ENCODE assay signal across 26 mouse cellular contexts in the genomic region with DNA sequence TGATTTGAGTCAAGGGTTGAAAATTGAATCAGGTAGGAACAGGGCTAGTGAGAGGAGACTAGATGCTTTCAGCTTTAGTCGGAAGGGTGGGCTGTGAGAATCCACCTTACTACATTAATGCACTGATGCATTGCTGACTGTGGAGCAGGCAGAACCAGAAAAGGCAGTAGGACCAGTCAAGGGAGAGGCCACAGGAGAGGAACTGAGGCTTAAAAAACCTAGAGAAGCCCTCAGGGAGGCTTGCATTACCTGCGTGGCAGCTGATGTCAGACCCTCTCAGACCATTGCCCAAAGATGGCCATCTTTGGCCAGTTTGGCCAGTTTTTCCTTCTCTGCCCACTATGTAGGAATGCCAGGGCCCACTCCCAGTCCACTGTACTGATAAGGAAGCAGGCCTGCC.
DNase-seq lines count a peak whose midpoint lies in the region; ATAC-seq and TF ChIP-seq lines count a peak whose summit lies in the region.
"Had no signal": no experiment of that assay in that cellular context is flagged by ENCODE, and none has a peak within 500 bp of the region (broad histone marks: within the 10 kb centered on the region; RNA-seq: fewer than 3 reads in every experiment).

No protein-coding gene starts in this region.

- 0 out of 2 replicates have a peak, but pooled peaks have one; percentile 51 for ATAC-seq in kidney, embryonic 16.5 days (ENCODE audit: low FRiP score, low TSS enrichment)
- ATAC-seq in stomach, embryonic 16.5 days (ENCODE audit: insufficient read depth, low FRiP score): peak; percentile 47; the same call in 1 of the 2 replicates
- ATAC-seq: CD4-positive, CD25-positive, alpha-beta regulatory T cell, adult 4 months; forebrain, embryonic 15.5 days; hindbrain, postnatal 0 days; inflammation-experienced regulatory T-cells, adult 6 months had no signal

- H3K9me3 ChIP-seq in kidney, embryonic 16.5 days (ENCODE audit: low read length): no peaks in the 10 kb centered on the region
- no peaks in the 10 kb centered on the region for H3K9me3 ChIP-seq in stomach, embryonic 16.5 days (replicated peaks; ENCODE audit: control insufficient read depth, low read length)
- H3K9me3 ChIP-seq: forebrain, embryonic 12.5 days; forebrain, embryonic 15.5 days; heart, embryonic 10.5 days; heart, embryonic 13.5 days had no signal

- H3K4me3 ChIP-seq in kidney, embryonic 16.5 days (ENCODE audit: low read length): no peak overlapping the region
- no peak overlapping the region for H3K4me3 ChIP-seq in kidney, adult 2 months (ENCODE audit: insufficient read depth, low read depth, low read length)
- no peak overlapping the region for H3K4me3 ChIP-seq in stomach, embryonic 16.5 days (replicated peaks; ENCODE audit: low read length)
- H3K4me3 ChIP-seq: erythroblast, embryonic 14.5 days; forebrain, embryonic 12.5 days; forebrain, embryonic 15.5 days; heart, adult 2 months; heart, embryonic 10.5 days; heart, embryonic 13.5 days had no signal

- TF ChIP-seq CTCF in kidney, adult 2 months (conservative IDR thresholded peaks at IDR 0.05; ENCODE audit: insufficient read depth, insufficient read length, low read depth, low read length): no peak

- no peaks in the 10 kb centered on the region for H3K27me3 ChIP-seq in kidney, embryonic 16.5 days (ENCODE audit: insufficient read depth, low read length)
- no peaks in the 10 kb centered on the region for H3K27me3 ChIP-seq in kidney, adult 2 months (replicated peaks; ENCODE audit: control insufficient read depth, insufficient read depth, low read length)
- no peaks in the 10 kb centered on the region for H3K27me3 ChIP-seq in stomach, embryonic 16.5 days (ENCODE audit: control insufficient read depth, insufficient read depth, low read length)
- H3K27me3 ChIP-seq: forebrain, embryonic 12.5 days; forebrain, embryonic 15.5 days; heart, embryonic 13.5 days had no signal

- H3K36me3 ChIP-seq in kidney, embryonic 16.5 days (ENCODE audit: insufficient read depth, low read length): no peaks in the 10 kb centered on the region
- no peaks in the 10 kb centered on the region for H3K36me3 ChIP-seq in kidney, adult 2 months (ENCODE audit: control insufficient read depth, insufficient read depth, low read length)
- H3K36me3 ChIP-seq in stomach, embryonic 16.5 days (ENCODE audit: control insufficient read depth, insufficient read depth, low read length): no peaks in the 10 kb centered on the region
- H3K36me3 ChIP-seq: forebrain, embryonic 12.5 days; forebrain, embryonic 15.5 days; heart, embryonic 10.5 days; heart, embryonic 13.5 days had no signal

- H3K9ac ChIP-seq in kidney, embryonic 16.5 days (replicated peaks; ENCODE audit: low read length): no peak overlapping the region
- H3K9ac ChIP-seq in stomach, embryonic 16.5 days (ENCODE audit: low read length): no peak overlapping the region
- H3K9ac ChIP-seq: forebrain, embryonic 12.5 days; forebrain, embryonic 15.5 days; heart, embryonic 13.5 days; hindbrain, embryonic 14.5 days had no signal

- DNase-seq in kidney, adult 2 months: no peak
- DNase-seq in urinary bladder, postnatal 14 days (ENCODE audit: low spot score): peak; percentile 76
- no peak for DNase-seq in urinary bladder, postnatal 4 days (ENCODE audit: low spot score in 2 of 2)
- peak; percentile 64 to 66 for DNase-seq in urinary bladder, postnatal 36 days (ENCODE audit: low spot score in 2 of 2)
- no peak for DNase-seq in gastrocnemius, postnatal 14 days
- DNase-seq: adrenal gland, adult 2 months; adrenal gland, postnatal 14 days; cerebellum, adult 11 months; cerebellum, adult 2 months; cerebellum, adult 9-11 months; cerebellum, postnatal 25 days; gastrocnemius, postnatal 10 days; heart, adult 2 months; heart, postnatal 14 days; heart, postnatal 4 days had no signal

- no peak for TF ChIP-seq POLR2A in kidney, adult 2 months (IDR thresholded peaks at IDR 0.05; ENCODE audit: low read depth, low read length)

- WGBS in kidney, embryonic 16.5 days: 72% methylated on average over 2 of the region's 2 CpGs
- WGBS in kidney, adult 2 months: 70% methylated on average over 2 of the region's 2 CpGs
- 73% methylated on average over 2 of the region's 2 CpGs for WGBS in stomach, embryonic 16.5 days

- intact Hi-C loops in gastrocnemius, postnatal 14 days (cut with DNase I; ENCODE audit: low total_unique reads): no loop called here

- H3K4me1 ChIP-seq in kidney, embryonic 16.5 days (ENCODE audit: insufficient read depth, low read length): no peaks in the 10 kb centered on the region
- H3K4me1 ChIP-seq in kidney, adult 2 months (ENCODE audit: control insufficient read depth, insufficient read depth, low read length): peaks cover 5% of the 10 kb centered on the region; the same call in 1 of the 2 replicates
- no peaks in the 10 kb centered on the region for H3K4me1 ChIP-seq in stomach, embryonic 16.5 days (ENCODE audit: control insufficient read depth, insufficient read depth, low read length)
- H3K4me1 ChIP-seq: forebrain, embryonic 12.5 days; forebrain, embryonic 15.5 days; heart, embryonic 10.5 days; heart, embryonic 13.5 days had no signal

- no peak overlapping the region for H3K4me2 ChIP-seq in kidney, embryonic 16.5 days (replicated peaks; ENCODE audit: low read depth, low read length)
- H3K4me2 ChIP-seq in stomach, embryonic 16.5 days (ENCODE audit: low read depth, low read length): no peak overlapping the region
- H3K4me2 ChIP-seq: forebrain, embryonic 12.5 days; forebrain, embryonic 15.5 days; heart, embryonic 13.5 days; hindbrain, embryonic 14.5 days had no signal

- H3K27ac ChIP-seq in kidney, embryonic 16.5 days (ENCODE audit: low read length): no peak overlapping the region
- H3K27ac ChIP-seq in kidney, adult 2 months (ENCODE audit: insufficient read depth, low read depth, low read length): no peak overlapping the region
- no peak overlapping the region; the same call in 1 of the 2 replicates for H3K27ac ChIP-seq in stomach, embryonic 16.5 days (ENCODE audit: low read length)
- H3K27ac ChIP-seq: forebrain, embryonic 12.5 days; forebrain, embryonic 15.5 days; heart, adult 2 months; heart, embryonic 10.5 days; heart, embryonic 13.5 days; hindbrain, embryonic 14.5 days; hindbrain, postnatal 0 days had no signal

Comparison
In these comparisons a context has a peak if more than half of its experiments do, and no peak if none do; other contexts are left out.
1. DNase-seq: peak in urinary bladder, postnatal 14 days (single experiment) and urinary bladder, postnatal 36 days (2 of 2); none in kidney, adult 2 months (single experiment), urinary bladder, postnatal 4 days (0 of 2) and gastrocnemius, postnatal 14 days (single experiment).